ENCODE assay signal across 20 mouse cellular contexts in the genomic region with DNA sequence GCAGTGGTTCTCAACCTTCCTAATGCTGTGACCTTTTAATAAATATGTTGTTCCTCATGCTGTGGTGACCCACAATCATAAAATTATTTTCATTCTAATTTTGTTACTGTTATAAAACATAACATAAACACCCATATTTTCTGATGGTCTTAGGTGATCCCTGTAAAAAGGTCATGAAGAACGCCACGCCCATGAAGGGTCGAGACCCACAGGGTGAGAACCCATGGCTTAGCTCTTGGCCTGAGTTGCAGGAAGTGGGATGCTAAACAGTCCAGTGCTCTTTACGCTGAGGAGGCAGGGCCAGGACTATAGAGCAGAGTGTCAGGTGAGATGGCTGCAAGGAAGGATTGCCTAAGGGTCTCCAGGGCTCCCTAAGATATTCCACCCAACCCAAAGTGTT.
"Had no signal": no experiment of that assay in that cellular context is flagged by ENCODE, and none has a peak within 500 bp of the region (broad histone marks: within the 10 kb centered on the region; RNA-seq: fewer than 3 reads in every experiment).

No protein-coding gene starts in this region.

- H3K9me3 ChIP-seq: limb, embryonic 15.5 days; midbrain, embryonic 10.5 days had no signal

- H3K4me1 ChIP-seq: limb, embryonic 12.5 days; limb, embryonic 15.5 days; megakaryocyte, embryonic 14.5 days; midbrain, embryonic 10.5 days; neural tube, embryonic 13.5 days had no signal

- H3K36me3 ChIP-seq: limb, embryonic 12.5 days; limb, embryonic 15.5 days; midbrain, embryonic 10.5 days; neural tube, embryonic 13.5 days had no signal

- H3K27ac ChIP-seq: limb, embryonic 12.5 days; limb, embryonic 15.5 days; liver, embryonic 14.5 days; midbrain, embryonic 10.5 days; neural tube, embryonic 13.5 days; stomach, postnatal 0 days had no signal

- H3K27me3 ChIP-seq: limb, embryonic 12.5 days; limb, embryonic 15.5 days; megakaryocyte, embryonic 14.5 days; neural tube, embryonic 13.5 days had no signal

- DNase-seq: kidney, adult 9 months; kidney, postnatal 14 days; kidney, postnatal 4 days; left cerebral cortex, postnatal 4 days; liver, postnatal 0 days; lung, embryonic 14.5 days; lung, postnatal 10 days; lung, postnatal 36 days; midbrain, embryonic 14.5 days; thymus, adult 2 months; thymus, postnatal 14 days; thymus, postnatal 4 days had no signal

- H3K4me2 ChIP-seq: limb, embryonic 12.5 days; limb, embryonic 15.5 days; liver, embryonic 11.5 days; lung, embryonic 14.5 days; neural tube, embryonic 13.5 days had no signal

- H3K9ac ChIP-seq: limb, embryonic 12.5 days; limb, embryonic 15.5 days; liver, embryonic 14.5 days; liver, postnatal 0 days; lung, embryonic 14.5 days; neural tube, embryonic 13.5 days had no signal

- ATAC-seq: liver, postnatal 0 days had no signal

- H3K4me3 ChIP-seq: limb, embryonic 12.5 days; limb, embryonic 15.5 days; megakaryocyte, embryonic 14.5 days; midbrain, embryonic 10.5 days; neural tube, embryonic 13.5 days had no signal
